Mouse (Mus musculus) forelimb bud, embryonic 11.5 days (tissue): Measurements from ENCODE around the gene Vmn1r180.
"Not testable (repeated sequence)": the region's sequence is repeated elsewhere in the genome, so short reads cannot be mapped to it uniquely, and the experiment has no call there.

Source experiments
- DNase-seq: peaks from one replicate; pipeline ENCODE4 v3.0.0-alpha.2; 2012; ENCODE audit warnings: low read depth, low spot score

The Vmn1r180 gene

GRCm38 (mm10) chr7:23950332-23950731 is at the start of gene Vmn1r180:
Gene Vmn1r180 (plus strand): TSS chr7:23950632.
- no peak for DNase-seq

- no peak for DNase-seq
Observed at GRCm38 (mm10) chr7:23926678-23927077, 23.8 kb upstream of the Vmn1r180 start, which contains the start of gene Vmn1r179. Gene Vmn1r179 (plus strand): TSS chr7:23926978.

DNA sequence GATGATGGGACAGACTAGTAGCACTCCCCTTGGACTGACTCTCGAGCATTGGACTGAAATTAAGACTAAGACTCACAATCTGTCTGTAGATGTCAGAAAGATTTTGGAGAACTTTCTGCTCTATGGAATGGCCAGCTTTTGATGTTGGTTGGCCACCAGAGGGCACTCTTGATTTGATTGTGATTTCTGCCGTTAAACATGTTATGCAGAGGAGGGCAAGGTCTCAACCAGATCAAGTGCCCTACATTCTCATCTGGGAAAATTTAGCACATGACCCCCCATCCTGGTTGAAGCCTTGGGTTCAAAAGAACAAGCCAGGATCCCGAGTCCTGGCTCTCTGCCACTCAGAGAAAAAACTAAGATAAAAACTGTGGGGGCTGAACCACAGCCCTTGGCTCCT is 17.6 kb downstream of the Vmn1r180 start:
- not testable (repeated sequence) for DNase-seq

DNA sequence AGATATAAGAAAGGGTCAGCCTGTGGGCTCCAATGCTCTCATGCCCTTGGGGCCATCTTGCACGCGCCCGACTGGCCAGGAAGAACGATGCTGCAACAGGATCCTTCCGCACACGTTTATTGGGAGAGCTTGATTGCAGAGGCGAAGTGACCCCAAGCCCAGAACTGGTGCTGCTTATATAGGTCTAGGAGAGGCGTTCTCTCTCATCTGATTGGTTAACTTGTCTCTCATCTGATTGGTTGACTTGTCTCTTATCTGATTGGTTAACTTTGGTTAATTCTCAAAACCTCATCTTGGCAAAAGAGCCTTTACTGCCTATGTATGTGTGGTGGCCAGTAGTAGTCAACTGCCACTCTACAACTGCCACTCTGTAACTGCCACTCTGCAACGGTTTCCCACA is 23.9 kb downstream of the Vmn1r180 start, which contains the start of gene Vmn1r181:
Vmn1r181 (plus strand) TSS at position 301 of the 400 bp plus-strand sequence.
- DNase-seq = not testable (repeated sequence)

DNA sequence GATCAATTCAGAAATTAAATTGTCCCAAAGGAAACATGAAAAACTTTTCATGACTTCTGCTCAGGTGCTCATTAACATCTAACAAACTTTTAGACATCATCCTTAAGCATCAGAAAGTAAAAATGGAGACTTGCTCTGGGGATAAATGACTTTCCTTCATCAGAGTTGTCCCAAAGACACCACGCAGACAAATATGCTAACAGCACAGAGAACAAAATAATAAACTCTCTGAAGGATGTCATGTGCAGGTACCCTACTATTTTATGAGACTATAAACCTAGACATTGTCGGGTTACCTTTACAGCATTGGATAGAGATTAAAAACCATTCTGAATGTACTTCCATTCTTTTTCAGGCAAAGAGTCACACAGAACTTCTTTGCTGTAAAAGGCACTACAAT is 51.0 kb downstream of the Vmn1r180 start, which contains the start of gene V1rd19:
V1rd19 (plus strand) TSS at position 301 of the 400 bp plus-strand sequence.
- DNase-seq = no peak
